Mouse (Mus musculus) CH12.LX (cell line): ENCODE measurements around the gene Plcb3. TPM values are rescaled to one million over a fixed set of nuclear protein-coding genes. Genes with fewer than 3 reads are reported as not detected.

Experiments used
- DNase-seq: peaks from one replicate; pipeline ENCODE4 v3.0.0-alpha.2; 2013; ENCODE audit errors: extremely low read depth
- H3K27ac ChIP-seq: 2 replicates; pipeline ENCODE4 v1.5.1; 2012; ENCODE audit warnings: low read depth, mild to moderate bottlenecking, control low read depth, moderate library complexity; ENCODE audit not compliant: insufficient read depth
- H3K27me3 ChIP-seq: replicated peaks from 2 replicates; pipeline ENCODE3; 2012; ENCODE audit warnings: inconsistent platforms
- H3K36me3 ChIP-seq, 2 experiments: replicated peaks in 1 of 2; 2 replicates each; pipeline versions ENCODE3 to v1.6.1; 2012; ENCODE audit warnings: inconsistent platforms in 1 of 2, low read length in 1 of 2, mild to moderate bottlenecking in 1 of 2, mixed read lengths in 1 of 2, moderate library complexity in 1 of 2; ENCODE audit not compliant: control insufficient read depth in 1 of 2, insufficient read depth in 1 of 2
- H3K4me1 ChIP-seq, 2 experiments: 2 replicates each; pipeline ENCODE4 v1.6.1; 2012; ENCODE audit warnings: inconsistent platforms in 1 of 2, moderate library complexity in 1 of 2; ENCODE audit not compliant: insufficient read depth in 2 of 2, control insufficient read depth in 1 of 2
- H3K4me2 ChIP-seq: 2 replicates; pipeline ENCODE4 v1.6.1; 2012; ENCODE audit warnings: low read depth, mild to moderate bottlenecking, control low read depth; ENCODE audit not compliant: poor library complexity, insufficient read depth, severe bottlenecking
- H3K4me3 ChIP-seq, 3 experiments: fragments of 150-350 bp in 1 of 3; sonication (generic) in 1 of 3; replicated peaks in 1 of 3; 2 replicates each; pipeline versions ENCODE3 to v1.5.1; 2011 to 2012; ENCODE audit warnings: low read depth in 2 of 3, low read length in 2 of 3, mild to moderate bottlenecking in 2 of 3, moderate library complexity in 2 of 3, control low read depth in 1 of 3, improper control_type of control experiment in 1 of 3, inconsistent platforms in 1 of 3, mixed read lengths in 1 of 3; ENCODE audit not compliant: poor library complexity in 1 of 3
- H3K79me2 ChIP-seq: replicated peaks from 2 replicates; pipeline ENCODE4 v1.6.1; 2012; ENCODE audit warnings: mild to moderate bottlenecking, moderate library complexity; ENCODE audit not compliant: control insufficient read depth, poor library complexity, insufficient read depth, severe bottlenecking; ENCODE audit errors: extremely low read depth
- H3K9ac ChIP-seq: 2 replicates; pipeline ENCODE4 v1.6.1; 2012; ENCODE audit warnings: low read depth, mild to moderate bottlenecking, control low read depth, moderate library complexity; ENCODE audit not compliant: insufficient read depth
- H3K9me3 ChIP-seq: replicated peaks from 2 replicates; pipeline ENCODE3; 2012; ENCODE audit warnings: low read length, inconsistent platforms, mixed read lengths
- BHLHE40 ChIP-seq: IDR thresholded peaks from 2 replicates; pipeline ENCODE4 v1.6.1; 2011; ENCODE audit warnings: mild to moderate bottlenecking, low read depth, low read length, improper control_type of control experiment
- CHD1 ChIP-seq: IDR thresholded peaks from 2 replicates; pipeline ENCODE4 v1.6.1; 2012; ENCODE audit warnings: low read depth, low read length, improper control_type of control experiment, inconsistent platforms
- CTCF ChIP-seq, 2 experiments: IDR thresholded peaks in 1 of 2; conservative IDR thresholded peaks in 1 of 2; 2 replicates each; pipeline ENCODE4 v1.5.1; 2011 to 2012; ENCODE audit warnings: low read depth in 2 of 2, low read length in 2 of 2, improper control_type of control experiment in 1 of 2, inconsistent platforms in 1 of 2, mild to moderate bottlenecking in 1 of 2, moderate library complexity in 1 of 2
- EP300 ChIP-seq: IDR thresholded peaks from 2 replicates; pipeline ENCODE4 v1.6.1; 2011; ENCODE audit warnings: low read length, improper control_type of control experiment
- ETS1 ChIP-seq: conservative IDR thresholded peaks from 2 replicates; pipeline ENCODE4 v1.6.1; 2012; ENCODE audit warnings: low read depth, mild to moderate bottlenecking, inconsistent platforms, low read length, improper control_type of control experiment, moderate library complexity
- GABPA ChIP-seq: IDR thresholded peaks from 2 replicates; pipeline ENCODE4 v1.6.1; 2012; ENCODE audit warnings: low read depth, low read length, improper control_type of control experiment, inconsistent platforms; ENCODE audit not compliant: insufficient replicate concordance
- HCFC1 ChIP-seq: IDR thresholded peaks from 2 replicates; pipeline ENCODE4 v1.6.1; 2012; ENCODE audit warnings: low read depth, mild to moderate bottlenecking, inconsistent platforms, low read length, improper control_type of control experiment
- IRF4 ChIP-seq: IDR thresholded peaks from 2 replicates; pipeline ENCODE4 v1.6.1; 2014; ENCODE audit warnings: low read depth, mild to moderate bottlenecking, inconsistent platforms, low read length, improper control_type of control experiment
- KAT2A ChIP-seq: IDR thresholded peaks from 2 replicates; pipeline ENCODE4 v1.6.1; 2012; ENCODE audit warnings: low read length, improper control_type of control experiment, inconsistent platforms; ENCODE audit not compliant: insufficient replicate concordance
- MAFK ChIP-seq: IDR thresholded peaks from 2 replicates; pipeline ENCODE4 v1.6.1; 2011; ENCODE audit warnings: low read length, improper control_type of control experiment; ENCODE audit not compliant: insufficient replicate concordance
- MAX ChIP-seq: IDR thresholded peaks from 2 replicates; pipeline ENCODE4 v1.6.1; 2011; ENCODE audit warnings: low read length, improper control_type of control experiment
- MAZ ChIP-seq: IDR thresholded peaks from 2 replicates; pipeline ENCODE4 v1.6.1; 2012; ENCODE audit warnings: low read depth, mild to moderate bottlenecking, inconsistent platforms, low read length, improper control_type of control experiment, moderate library complexity
- MEF2A ChIP-seq: IDR thresholded peaks from 2 replicates; pipeline ENCODE4 v1.6.1; 2014; ENCODE audit warnings: low read depth, mild to moderate bottlenecking, inconsistent platforms, low read length, improper control_type of control experiment, borderline replicate concordance
- MYC ChIP-seq: IDR thresholded peaks from 2 replicates; pipeline ENCODE4 v1.6.1; 2011; ENCODE audit warnings: low read depth, mild to moderate bottlenecking, improper control_type of control experiment, low read length
- NELFE ChIP-seq: IDR thresholded peaks from 2 replicates; pipeline ENCODE4 v1.6.1; 2011; ENCODE audit warnings: low read depth, low read length, improper control_type of control experiment
- PAX5 ChIP-seq: IDR thresholded peaks from 2 replicates; pipeline ENCODE4 v1.6.1; 2012; ENCODE audit warnings: low read length, inconsistent platforms, mixed read lengths
- RCOR1 ChIP-seq: conservative IDR thresholded peaks from 2 replicates; pipeline ENCODE4 v1.6.1; 2012; ENCODE audit warnings: low read depth, mild to moderate bottlenecking, inconsistent platforms, low read length, improper control_type of control experiment
- TBP ChIP-seq: conservative IDR thresholded peaks from 2 replicates; pipeline ENCODE4 v1.6.1; 2011; ENCODE audit warnings: low read depth, low read length, improper control_type of control experiment
- TCF12 ChIP-seq: IDR thresholded peaks from 2 replicates; pipeline ENCODE4 v1.6.1; 2014; ENCODE audit warnings: low read depth, mild to moderate bottlenecking, inconsistent platforms, low read length, improper control_type of control experiment
- UBTF ChIP-seq: IDR thresholded peaks from 2 replicates; pipeline ENCODE4 v1.6.1; 2012; ENCODE audit warnings: low read depth, mild to moderate bottlenecking, inconsistent platforms, low read length, improper control_type of control experiment, moderate library complexity
- ZC3H11A ChIP-seq: IDR thresholded peaks from 2 replicates; pipeline ENCODE4 v1.6.1; 2012; ENCODE audit warnings: low read depth, mild to moderate bottlenecking, inconsistent platforms, low read length, improper control_type of control experiment
- ZKSCAN1 ChIP-seq: IDR thresholded peaks from 2 replicates; pipeline ENCODE4 v1.6.1; 2012; ENCODE audit warnings: low read depth, inconsistent platforms, low read length, improper control_type of control experiment, borderline replicate concordance
- ZNF384 ChIP-seq: IDR thresholded peaks from 2 replicates; pipeline ENCODE4 v1.6.1; 2012; ENCODE audit warnings: low read depth, low read length, improper control_type of control experiment, inconsistent platforms
- dilution Hi-C: fragments of 300-500 bp; cut with MboI; formaldehyde crosslinking; loops from 2 replicates; pipeline ENCODE4 v1.14.3; 2020; ENCODE audit warnings: low sequenced_read_pairs; ENCODE audit not compliant: extremely low pct_unique_long_range_greater_than_20kb, extremely low pct_ligation_motif_present
- in situ Hi-C: fragments of 300-500 bp; cut with MboI; formaldehyde crosslinking; loops from 3 replicates; pipeline ENCODE4 v1.14.3; 2019; ENCODE audit warnings: low sequenced_read_pairs, low pct_ligation_motif_present, low pct_unique_long_range_greater_than_20kb, mixed read lengths
- polyA plus RNA-seq: library from polyadenylated mRNA; unstranded; fragments of >175 nt; gene quantifications from 2 replicates; pipeline ENCODE4 v1.2.1, GENCODE M21; 2012; ENCODE audit warnings: low read depth; ENCODE audit not compliant: insufficient read length
- total RNA-seq, 2 experiments: library from RNA; depleted of rRNA; stranded (reverse); fragments of 300-350 nt in 1 of 2; fragments of >200 nt in 1 of 2; gene quantifications; 2 replicates each; pipeline ENCODE4 v1.2.3; 2012 to 2014

The Plcb3 gene
- total and polyA plus RNA-seq, 3 experiments = 4.1 to 8.2 (median 7.5) TPM

DNA sequence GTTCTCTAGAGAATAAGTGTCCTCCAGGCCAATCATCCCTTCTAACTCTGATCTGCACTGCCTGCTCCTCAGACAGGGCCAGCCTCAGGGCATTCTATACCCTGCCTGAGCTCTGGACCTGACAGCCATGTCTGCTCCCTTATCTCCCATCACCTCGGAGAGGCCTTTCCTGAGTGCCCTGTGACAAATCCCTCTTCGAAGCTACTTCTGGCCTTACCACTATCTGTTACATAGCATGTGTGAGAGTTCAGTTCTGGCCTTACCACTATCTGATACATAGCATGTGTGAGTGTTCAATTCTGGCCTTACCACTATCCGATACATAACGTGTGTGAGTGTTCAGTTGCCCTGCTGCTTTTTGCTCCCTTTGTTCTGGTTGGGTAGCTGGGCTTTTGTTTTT is 61.0 kb downstream of the Plcb3 start:
- Histone ChIP-seq H3K27ac (no peak overlapping the region), H3K27me3 (no peaks in the 10 kb centered on the region), H3K4me1 (peaks cover 11 to 24% of the 10 kb centered on the region in 2 experiments), H3K9me3 (no peaks in the 10 kb centered on the region), H3K4me3 (no peak overlapping the region), H3K79me2 (peaks cover 7% of the 10 kb centered on the region), H3K9ac (no peak overlapping the region), H3K4me2 (no peak overlapping the region), H3K36me3 (peaks cover 31 to 82% of the 10 kb centered on the region in 2 experiments)
- TF ChIP-seq MAZ = no peak
- no peak for TF ChIP-seq MAFK
- no peak for TF ChIP-seq TCF12
- TF ChIP-seq CTCF (conservative IDR thresholded peaks at IDR 0.05 in 1 of 2, IDR thresholded peaks at IDR 0.05 in 1 of 2; ENCODE audit: low read depth in 2 of 2, low read length in 2 of 2) = no peak
- no peak for TF ChIP-seq MYC
- no peak for TF ChIP-seq TBP
- no peak for TF ChIP-seq BHLHE40
- TF ChIP-seq EP300 = no peak
- in situ Hi-C loops (no loop called here), dilution Hi-C loops (no loop called here)
- DNase-seq = no peak

DNA sequence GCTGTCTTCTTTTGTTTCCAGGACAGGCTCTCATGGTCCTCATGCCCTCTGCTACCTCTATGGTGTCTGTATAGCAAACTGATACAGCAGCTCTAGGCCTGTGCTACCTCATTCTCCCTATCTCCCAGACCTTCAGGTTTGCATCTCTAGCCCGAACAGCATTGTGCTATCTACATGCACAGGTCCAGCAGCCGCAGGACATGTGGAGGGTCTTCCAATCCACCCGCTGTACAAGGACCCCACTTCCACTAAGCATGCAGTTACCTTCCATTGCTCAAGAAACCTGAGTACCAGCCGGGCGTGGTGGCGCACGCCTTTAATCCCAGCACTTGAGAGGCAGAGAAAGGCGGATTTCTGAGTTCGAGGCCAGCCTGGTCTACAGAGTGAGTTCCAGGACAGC is 61.7 kb downstream of the Plcb3 start:
- Histone ChIP-seq H3K4me2 (no peak overlapping the region), H3K4me3 (no peak overlapping the region), H3K4me1 (peaks cover 6 to 17% of the 10 kb centered on the region in 2 experiments; a peak in 2 of 4 replicates), H3K79me2 (peaks cover 7% of the 10 kb centered on the region), H3K27me3 (no peaks in the 10 kb centered on the region), H3K36me3 (peaks cover 31 to 74% of the 10 kb centered on the region in 2 experiments), H3K27ac (no peak overlapping the region), H3K9ac (no peak overlapping the region), H3K9me3 (no peaks in the 10 kb centered on the region)
- no peak for TF ChIP-seq ETS1
- TF ChIP-seq UBTF = no peak
- no peak for TF ChIP-seq PAX5
- TF ChIP-seq MEF2A = no peak
- no peak for TF ChIP-seq CHD1
- no peak for TF ChIP-seq HCFC1
- TF ChIP-seq KAT2A = no peak
- TF ChIP-seq NELFE = no peak
- TF ChIP-seq IRF4 = no peak
- TF ChIP-seq RCOR1 = no peak
- no peak for TF ChIP-seq MAX
- no peak for TF ChIP-seq ZC3H11A
- no peak for TF ChIP-seq ZNF384
- no peak for TF ChIP-seq ZKSCAN1
- TF ChIP-seq GABPA = no peak
- dilution Hi-C loops (no loop called here), in situ Hi-C loops (no loop called here)
- DNase-seq = no peak
